Mouse (Mus musculus): ENCODE data around the gene Ablim1. TPM values are rescaled to one million over a fixed set of nuclear protein-coding genes. Genes with fewer than 3 reads are reported as not detected.

Gene Ablim1
- polyA plus RNA-seq, 1 experiment from 2014 or later: 39.3 TPM

Other genes with a start within 250 kb of the Ablim1 start
- 13.1 and 14.3 TPM in 2 replicates for gene Fam160b1, start 45.8 kb upstream of the Ablim1 start, polyA plus RNA-seq (2015; fragmentation: Nextera tagmentation; extraction: Ambion mirVana)
- 25.8 and 26.6 TPM in 2 replicates for gene Trub1, start 138.0 kb upstream of the Ablim1 start, polyA plus RNA-seq (2015; fragmentation: Nextera tagmentation; extraction: Ambion mirVana)